Mouse (Mus musculus): ENCODE data around the gene Gm28729.

- TF ChIP-seq CTCF (IDR thresholded peaks at IDR 0.05; ENCODE audit: insufficient read depth, low read depth, low read length) (no peak), POLR2A (IDR thresholded peaks at IDR 0.05; ENCODE audit: insufficient read depth, low read depth, low read length) (no peak)
Measured at GRCm38 (mm10) chr9:96572754-96573153, 47.7 kb upstream of the Gm28729 start.

Data from olfactory bulb, adult 2 months (tissue).